Mouse (Mus musculus): ENCODE measurements around the gene Ndp. TPM values are rescaled to one million over a fixed set of nuclear protein-coding genes. Genes with fewer than 3 reads are reported as not detected.

Ndp gene
- polyA plus RNA-seq, 1 experiment from 2014 or later, result 6.5 TPM

DNA sequence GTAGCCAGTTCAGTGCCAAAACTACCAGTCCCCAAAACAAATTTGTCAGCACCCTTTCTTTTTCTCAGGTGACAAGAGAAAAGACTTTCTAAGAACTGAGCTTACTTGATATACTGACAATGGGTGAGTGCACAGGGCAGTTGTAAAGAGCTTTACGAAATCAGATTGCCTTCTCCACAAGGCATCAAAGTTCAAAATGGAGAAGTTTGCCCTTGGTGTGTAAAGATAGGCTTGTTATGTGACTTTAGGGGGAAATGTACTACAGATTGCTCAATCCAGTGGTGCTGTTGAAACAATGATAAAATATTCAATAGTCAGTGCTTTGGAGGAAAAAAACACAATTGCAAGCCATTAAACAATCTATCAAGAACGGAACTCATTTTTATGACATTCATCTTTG is 70.1 kb downstream of the Ndp start:
- ATAC-seq (replicated peaks), result no peak
- WGBS, result 76% methylated on average over 2 of the region's 2 CpGs
- Histone ChIP-seq H3K4me1 (no peaks in the 10 kb centered on the region), H3K9me3 (no peaks in the 10 kb centered on the region), H3K4me3 (no peak overlapping the region), H3K27ac (no peak overlapping the region), H3K9ac (no peak overlapping the region), H3K27me3 (replicated peaks) (no peaks in the 10 kb centered on the region), H3K4me2 (no peak overlapping the region), H3K36me3 (replicated peaks) (no peaks in the 10 kb centered on the region)

DNA sequence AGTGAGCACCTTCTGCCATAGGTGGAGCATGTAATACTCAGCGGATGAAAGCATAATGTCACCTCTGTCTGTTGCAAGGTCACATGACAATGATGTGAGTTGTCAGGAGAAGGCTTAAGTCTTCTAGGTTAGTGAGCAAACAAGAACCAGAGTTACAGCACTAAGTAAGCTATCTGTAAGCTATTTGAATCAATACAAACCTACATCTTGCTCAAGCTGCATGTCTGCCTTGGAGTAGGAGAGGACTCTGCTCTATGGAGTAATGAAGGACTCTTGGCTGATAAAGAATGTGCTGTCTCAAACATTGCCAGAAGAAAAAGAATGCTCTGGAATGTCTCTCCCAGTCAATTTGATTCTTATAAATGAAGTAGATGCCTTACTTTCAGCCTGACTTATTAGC is 74.3 kb downstream of the Ndp start:
- H3K4me3 ChIP-seq, result no peak overlapping the region
- WGBS, result 96% methylated on average over 1 of the region's 1 CpGs

DNA sequence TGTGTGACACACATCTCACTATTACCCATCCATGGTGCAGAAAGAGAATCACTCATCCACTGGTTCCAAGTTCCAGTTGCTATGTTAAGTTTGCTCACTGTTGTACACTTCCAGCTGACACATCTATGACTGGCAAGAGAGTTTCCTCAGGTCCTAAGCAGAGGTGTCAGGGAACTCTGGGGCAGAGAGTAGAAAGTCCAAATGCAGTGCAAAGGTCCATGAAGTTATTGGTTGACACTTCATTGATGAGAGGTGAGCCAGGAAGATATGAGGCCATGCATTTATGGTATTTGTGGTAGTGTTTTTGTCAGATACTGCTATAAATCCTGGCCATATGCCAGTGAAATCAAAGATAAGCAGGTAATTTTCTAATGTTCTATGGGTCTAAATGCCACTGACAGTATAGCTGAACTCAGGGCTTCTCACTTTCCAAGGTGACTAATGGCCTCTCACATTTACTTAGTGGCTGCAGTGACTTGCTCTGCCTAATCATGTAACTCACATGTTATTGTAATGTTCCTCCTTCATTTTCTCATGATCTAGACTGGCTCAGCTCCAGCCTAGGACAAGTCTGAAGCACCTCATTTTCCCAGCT is 75.0 kb downstream of the Ndp start:
- H3K36me3 ChIP-seq (replicated peaks), result no peaks in the 10 kb centered on the region
- no peak for ATAC-seq (replicated peaks)

More for the DNA sequence above, 74.3 kb downstream of the Ndp start:
- Histone ChIP-seq H3K9me3 (no peaks in the 10 kb centered on the region), H3K4me2 (no peak overlapping the region), H3K9ac (no peak overlapping the region), H3K4me1 (no peaks in the 10 kb centered on the region), H3K27me3 (replicated peaks) (no peaks in the 10 kb centered on the region), H3K27ac (no peak overlapping the region), H3K36me3 (replicated peaks) (no peaks in the 10 kb centered on the region)
- ATAC-seq (replicated peaks), result no peak

More for the DNA sequence above, 75.0 kb downstream of the Ndp start:
- H3K4me1 ChIP-seq, result no peaks in the 10 kb centered on the region
- no peaks in the 10 kb centered on the region for H3K9me3 ChIP-seq
- H3K4me3 ChIP-seq, result no peak overlapping the region
- no peak overlapping the region for H3K27ac ChIP-seq
- H3K27me3 ChIP-seq (replicated peaks), result no peaks in the 10 kb centered on the region
- H3K9ac ChIP-seq, result no peak overlapping the region
- H3K4me2 ChIP-seq, result no peak overlapping the region

Other genes with a start within 250 kb of the Ndp start
- gene Maob, start 94.4 kb downstream of the Ndp start, polyA plus RNA-seq (2015; fragmentation: Nextera tagmentation; extraction: Ambion mirVana), result 3.6 and 4.1 TPM in 2 replicates